Mouse (Mus musculus) heart, embryonic 13.5 days (tissue): ENCODE results near the gene Ttc16. TPM values are rescaled to one million over a fixed set of nuclear protein-coding genes. Genes with fewer than 3 reads are reported as not detected.

Experiments used
- ATAC-seq: fragments of 200-750 bp; cut with Nextera tagmentation; 2 replicates; pipeline ENCODE4 v1.8.0; 2017; ENCODE audit warnings: moderate TSS enrichment; ENCODE audit not compliant: insufficient number of reproducible peaks, low FRiP score, low TSS enrichment; ENCODE audit errors: extremely low read depth
- H3K27ac ChIP-seq: fragments of 300-500 bp; sonication (generic); replicated peaks from 2 replicates; pipeline ENCODE4 v1.5.1; 2015; ENCODE audit warnings: moderate library complexity, mild to moderate bottlenecking, inconsistent platforms
- H3K27me3 ChIP-seq: fragments of 300-500 bp; sonication (generic); replicated peaks from 2 replicates; pipeline ENCODE4 v1.6.1; 2015; ENCODE audit warnings: mild to moderate bottlenecking, inconsistent platforms
- H3K36me3 ChIP-seq: fragments of 300-500 bp; sonication (generic); 2 replicates; pipeline ENCODE4 v1.6.1; 2015; ENCODE audit warnings: mild to moderate bottlenecking, inconsistent platforms
- H3K4me1 ChIP-seq: fragments of 300-500 bp; sonication (generic); 2 replicates; pipeline ENCODE4 v1.6.1; 2015; ENCODE audit warnings: inconsistent platforms
- H3K4me2 ChIP-seq: fragments of 300-500 bp; sonication (generic); 2 replicates; pipeline ENCODE4 v1.6.1; 2015; ENCODE audit warnings: inconsistent platforms, mild to moderate bottlenecking, moderate library complexity
- H3K4me3 ChIP-seq: fragments of 300-500 bp; sonication (generic); 2 replicates; pipeline ENCODE4 v1.5.1; 2015; ENCODE audit warnings: moderate library complexity, mild to moderate bottlenecking, inconsistent platforms
- H3K9ac ChIP-seq: fragments of 300-500 bp; sonication (generic); 2 replicates; pipeline ENCODE4 v1.6.1; 2015; ENCODE audit warnings: inconsistent platforms, mild to moderate bottlenecking, moderate library complexity
- H3K9me3 ChIP-seq: fragments of 300-500 bp; sonication (generic); 2 replicates; pipeline ENCODE4 v1.6.1; 2016; ENCODE audit warnings: inconsistent platforms
- whole genome bisulfite sequencing: fragments of 180-500 bp; shearing (Covaris S2); methylation state at CpG from one replicate; pipeline ENCODE4 v1.1.7; 2015; ENCODE audit warnings: mixed read lengths; 5-methylcytosine and 5-hydroxymethylcytosine counted together
- polyA plus RNA-seq: library from polyadenylated mRNA; unstranded; fragments of >200 nt; fragmentation: Nextera tagmentation; extraction: Ambion mirVana; gene quantifications from 2 replicates; pipeline ENCODE4 v1.2.1, GENCODE M21; 2015

Ttc16 gene
- polyA plus RNA-seq, 1 experiment from 2014 or later: 0.11 TPM

DNA sequence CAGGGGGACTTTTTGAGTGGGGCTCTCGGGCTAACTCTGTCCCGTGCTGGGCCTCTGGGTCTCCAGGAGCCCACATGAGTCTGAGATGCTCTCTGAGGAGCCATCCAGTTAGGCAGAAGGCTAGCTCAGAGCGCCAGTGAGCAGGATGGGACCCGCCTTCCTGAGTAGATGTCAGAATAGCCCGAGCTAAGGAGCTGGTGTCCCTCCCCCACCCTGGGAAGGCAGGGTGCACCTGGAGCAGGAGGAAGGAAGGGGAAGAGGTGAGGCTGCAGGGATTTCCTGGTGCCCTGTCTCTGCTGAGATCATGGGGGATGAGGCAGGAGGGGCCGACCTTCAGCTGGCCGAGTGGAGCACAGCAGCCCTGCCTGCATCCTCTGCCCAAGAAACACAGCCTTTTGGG is 47.0 kb downstream of the Ttc16 start:
- Histone ChIP-seq H3K36me3 (peaks cover 13% of the 10 kb centered on the region; the same call in 1 of the 2 replicates), H3K4me1 (peaks cover 51% of the 10 kb centered on the region), H3K9me3 (no peaks in the 10 kb centered on the region), H3K4me3 (peak overlapping the region; percentile 60), H3K9ac (peak overlapping the region; percentile 81), H3K27ac (peak overlapping the region; percentile 83), H3K27me3 (no peaks in the 10 kb centered on the region), H3K4me2 (peak overlapping the region; percentile 73)
- ATAC-seq: no peak; the same call in 1 of the 2 replicates
- 22% methylated on average over 7 of the region's 7 CpGs for WGBS

DNA sequence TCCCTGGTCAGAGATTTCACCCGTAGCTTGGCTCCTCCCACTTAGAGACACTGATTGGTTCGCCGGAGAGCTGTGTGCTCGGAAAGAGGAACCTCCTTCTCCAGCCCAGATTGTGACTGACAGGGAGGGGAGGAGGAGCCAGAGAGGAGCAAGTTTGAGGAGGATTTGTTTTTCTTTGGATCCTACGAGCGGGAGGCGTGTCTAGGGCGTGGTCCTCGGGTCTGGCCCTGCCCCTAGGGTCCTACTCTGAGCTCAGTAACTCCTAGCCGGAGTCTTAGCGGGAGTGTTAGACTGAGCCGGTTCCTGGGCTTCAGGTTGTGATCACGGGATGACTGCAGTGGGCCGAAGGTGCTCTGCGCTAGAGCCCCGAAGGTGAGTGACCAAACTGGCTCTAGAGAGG is 48.0 kb downstream of the Ttc16 start:
- Histone ChIP-seq H3K9ac (peak overlapping the region; percentile 81), H3K27me3 (no peaks in the 10 kb centered on the region), H3K4me3 (peak overlapping the region; percentile 60), H3K4me1 (peaks cover 43% of the 10 kb centered on the region), H3K27ac (peak overlapping the region; percentile 83), H3K4me2 (peak overlapping the region; percentile 73), H3K36me3 (peaks cover 13% of the 10 kb centered on the region; the same call in 1 of the 2 replicates), H3K9me3 (no peaks in the 10 kb centered on the region)
- ATAC-seq: peak; percentile 89
- WGBS: under 1% methylated on average over 16 of the region's 16 CpGs

DNA sequence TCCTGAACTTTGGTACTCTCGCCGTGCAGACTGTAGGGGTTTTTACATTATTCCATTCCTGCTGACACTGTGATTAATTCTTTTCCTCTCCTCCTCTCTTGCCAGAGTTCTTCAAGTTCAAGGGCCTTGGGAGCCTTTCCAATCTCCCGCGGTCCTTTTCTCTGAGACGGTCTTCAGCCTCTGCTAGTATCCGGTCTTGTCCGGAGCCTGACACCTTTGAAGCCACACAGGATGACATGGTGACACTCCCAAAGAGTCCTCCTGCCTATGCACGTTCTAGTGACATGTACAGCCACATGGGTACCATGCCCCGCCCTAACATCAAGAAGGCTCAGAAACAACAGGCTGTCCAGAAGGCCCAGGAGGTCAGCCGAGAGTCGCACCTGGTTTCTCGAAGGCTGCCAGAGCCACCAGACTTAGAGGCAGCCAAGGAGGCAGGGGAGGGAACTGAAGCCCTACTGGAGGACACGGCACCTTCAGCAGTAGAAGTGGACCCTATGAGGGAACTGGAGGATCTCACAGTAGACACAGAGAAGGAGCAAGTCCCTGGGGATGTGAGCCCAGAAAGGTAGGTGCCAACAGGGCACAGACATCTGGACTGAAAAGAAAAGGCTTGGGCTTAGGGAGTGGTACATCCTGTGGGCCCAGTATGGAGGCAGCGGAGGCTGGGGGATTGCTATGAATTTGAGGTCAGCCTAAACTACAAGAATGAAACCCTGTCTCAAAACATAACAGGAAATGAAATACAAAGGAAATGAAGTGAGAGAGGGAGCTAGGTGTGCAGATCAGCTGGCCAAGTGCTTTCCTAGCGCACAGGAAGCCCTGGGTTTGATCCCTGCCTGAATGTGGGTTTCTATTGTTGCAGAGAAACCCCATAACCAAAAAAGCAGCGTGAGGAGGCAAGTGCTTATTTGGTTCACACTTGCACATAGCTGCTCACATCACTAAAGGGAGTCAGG is 50.3 kb downstream of the Ttc16 start:
- ATAC-seq: no peak

DNA sequence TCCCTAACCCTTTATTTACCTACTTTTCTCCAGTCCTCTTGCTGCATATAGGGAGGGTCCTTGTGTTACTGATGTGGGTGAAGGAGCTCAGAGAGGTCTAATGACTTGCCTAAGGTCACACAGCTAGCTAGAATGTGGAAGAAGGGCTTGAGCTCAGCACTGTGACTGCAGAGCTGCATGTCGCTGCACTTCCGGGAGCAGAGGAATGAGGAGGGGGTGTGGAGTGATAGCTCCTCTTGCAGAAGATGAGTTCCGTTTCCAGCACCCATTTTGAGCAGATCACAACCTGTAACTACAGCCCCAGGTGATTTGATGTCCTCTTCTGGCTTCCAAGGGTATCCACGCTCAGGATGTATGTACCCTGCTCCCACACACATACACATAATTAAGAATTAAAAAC is 51.3 kb downstream of the Ttc16 start:
- Histone ChIP-seq H3K9me3 (no peaks in the 10 kb centered on the region), H3K4me2 (no peak overlapping the region), H3K36me3 (peaks cover 10% of the 10 kb centered on the region; the same call in 1 of the 2 replicates), H3K4me3 (no peak overlapping the region), H3K27ac (no peak overlapping the region), H3K9ac (no peak overlapping the region), H3K4me1 (peaks cover 33% of the 10 kb centered on the region), H3K27me3 (no peaks in the 10 kb centered on the region)
- WGBS: 65% methylated on average over 4 of the region's 4 CpGs
- ATAC-seq: no peak

More for the DNA sequence above, 50.3 kb downstream of the Ttc16 start:
- Histone ChIP-seq H3K4me1 (peaks cover 40% of the 10 kb centered on the region), H3K27me3 (no peaks in the 10 kb centered on the region), H3K9me3 (no peaks in the 10 kb centered on the region), H3K36me3 (peaks cover 10% of the 10 kb centered on the region; the same call in 1 of the 2 replicates), H3K27ac (peak overlapping the region; percentile 36; the same call in 1 of the 2 replicates), H3K4me3 (no peak overlapping the region), H3K9ac (no peak overlapping the region), H3K4me2 (no peak overlapping the region)
- WGBS: 72% methylated on average over 16 of the region's 16 CpGs

DNA sequence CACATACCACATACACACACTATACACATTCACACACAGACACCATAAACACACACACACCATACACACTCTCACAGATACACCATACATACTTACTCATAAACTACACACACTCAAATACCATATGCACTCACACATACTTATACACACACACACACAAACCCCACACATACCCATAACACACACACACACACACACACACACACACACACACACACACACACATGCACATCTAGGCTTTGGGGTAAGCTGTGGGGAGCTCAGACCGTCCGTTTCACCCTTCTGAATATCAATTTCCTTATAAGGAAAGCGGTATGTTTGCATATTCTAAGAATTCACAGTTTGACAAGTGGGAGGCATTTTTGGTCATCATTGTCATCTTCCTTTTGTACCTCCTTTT is 52.9 kb downstream of the Ttc16 start:
- H3K4me2 ChIP-seq: 0 out of 2 replicates have a peak overlapping the region, but pooled peaks have one; percentile 59
- ATAC-seq: no peak
- H3K9ac ChIP-seq: peak overlapping the region; percentile 67; the same call in 1 of the 2 replicates
- 69% methylated on average over 3 of the region's 3 CpGs for WGBS
- H3K36me3 ChIP-seq: peaks cover 10% of the 10 kb centered on the region; the same call in 1 of the 2 replicates
- H3K4me3 ChIP-seq: no peak overlapping the region
- no peaks in the 10 kb centered on the region for H3K9me3 ChIP-seq
- no peak overlapping the region for H3K27ac ChIP-seq
- H3K4me1 ChIP-seq: peaks cover 27% of the 10 kb centered on the region
- no peaks in the 10 kb centered on the region for H3K27me3 ChIP-seq

DNA sequence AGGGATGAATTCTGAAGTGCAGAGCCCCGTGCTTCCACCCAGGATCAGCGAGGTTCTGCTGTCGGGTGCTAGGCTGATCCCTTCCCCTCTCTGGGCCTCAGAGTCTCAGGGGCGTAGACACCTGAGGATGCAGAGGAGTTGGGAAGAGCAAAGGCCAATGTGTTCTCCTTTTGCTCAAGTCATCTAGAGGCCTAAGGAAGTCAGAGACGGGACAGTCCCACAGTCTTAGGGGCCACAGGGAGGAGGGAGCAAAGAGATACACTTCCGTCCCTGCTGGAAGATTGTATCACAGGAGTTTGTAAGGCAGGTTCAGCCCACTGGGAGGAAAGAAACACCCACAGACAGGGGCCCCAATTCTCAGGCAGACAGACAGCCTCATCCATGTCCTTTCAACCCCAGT is 53.4 kb downstream of the Ttc16 start:
- peaks cover 10% of the 10 kb centered on the region; the same call in 1 of the 2 replicates for H3K36me3 ChIP-seq
- H3K4me1 ChIP-seq: peaks cover 21% of the 10 kb centered on the region
- WGBS: 44% methylated on average over 6 of the region's 6 CpGs
- H3K27me3 ChIP-seq: no peaks in the 10 kb centered on the region
- H3K27ac ChIP-seq: no peak overlapping the region; the same call in 1 of the 2 replicates
- H3K9me3 ChIP-seq: no peaks in the 10 kb centered on the region
- H3K4me2 ChIP-seq: peak overlapping the region; percentile 59
- H3K4me3 ChIP-seq: peak overlapping the region; percentile 37
- H3K9ac ChIP-seq: peak overlapping the region; percentile 67
- no peak for ATAC-seq

DNA sequence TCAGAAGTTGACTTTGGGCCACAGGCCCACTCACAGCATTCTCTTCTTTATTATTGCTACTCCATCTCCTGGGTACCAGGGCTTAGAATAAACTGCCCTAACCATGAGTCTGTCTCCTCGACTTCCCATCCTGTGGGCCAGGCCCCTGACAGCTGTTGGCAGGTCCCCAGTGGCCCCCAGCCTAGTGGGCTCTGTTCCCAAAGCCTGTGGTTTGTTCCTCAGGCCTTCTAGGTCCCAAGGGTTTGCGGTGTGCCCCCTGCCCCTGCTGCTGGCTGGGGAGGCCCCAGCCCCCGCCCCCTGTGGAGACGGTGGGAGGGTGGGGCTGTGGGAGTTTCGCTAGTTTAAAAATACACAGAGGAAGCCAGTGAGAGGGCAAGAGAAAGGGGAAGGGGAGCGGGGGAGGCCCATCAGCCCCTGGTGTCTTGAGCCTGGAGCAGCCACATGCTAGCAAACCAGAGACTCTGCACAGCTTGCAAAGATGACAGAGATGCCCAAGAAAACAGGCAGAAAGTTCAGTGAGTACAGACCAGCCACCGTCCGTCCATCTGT is 54.7 kb downstream of the Ttc16 start, which contains the start of gene Sh2d3c:
TSS of gene Sh2d3c (plus strand) at position 375 of the 549 bp plus-strand sequence.
- Histone ChIP-seq H3K4me3 (peak within 1 kb of the TSS; percentile 37), H3K4me1 (peaks cover 19% of the 10 kb centered on the region), H3K36me3 (peaks cover 10% of the 10 kb centered on the region; the same call in 1 of the 2 replicates), H3K9me3 (no peaks in the 10 kb centered on the region), H3K4me2 (peak within 1 kb of the TSS; percentile 59), H3K9ac (peak within 1 kb of the TSS; percentile 67), H3K27ac (peak within 1 kb of the TSS; percentile 54), H3K27me3 (no peaks in the 10 kb centered on the region)
- WGBS: 29% methylated on average over 8 of the region's 8 CpGs
- no peak for ATAC-seq

DNA sequence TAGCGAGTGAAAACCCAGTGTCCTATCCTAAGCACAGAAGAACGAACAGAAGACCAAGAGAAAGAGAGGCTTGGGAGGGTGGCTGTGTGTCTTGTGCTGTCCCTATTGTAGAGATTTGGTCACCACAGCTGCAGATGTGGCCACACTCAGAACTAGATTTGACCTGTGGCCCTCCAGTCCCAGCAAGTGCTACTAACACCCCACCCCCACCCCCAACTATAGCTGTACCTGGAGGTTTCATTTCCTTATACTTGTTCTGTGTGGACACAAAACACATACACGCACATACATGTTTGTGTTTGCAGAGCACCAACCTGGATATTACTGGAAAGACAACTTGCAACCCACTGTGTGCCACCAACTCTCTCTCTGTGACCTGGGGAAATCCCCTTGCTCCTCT is 55.4 kb downstream of the Ttc16 start:
- no peaks in the 10 kb centered on the region for H3K9me3 ChIP-seq
- H3K27ac ChIP-seq: no peak overlapping the region
- no peak for ATAC-seq
- H3K27me3 ChIP-seq: no peaks in the 10 kb centered on the region
- H3K9ac ChIP-seq: no peak overlapping the region
- peaks cover 24% of the 10 kb centered on the region for H3K4me1 ChIP-seq
- peaks cover 3% of the 10 kb centered on the region; the same call in 1 of the 2 replicates for H3K36me3 ChIP-seq
- H3K4me3 ChIP-seq: no peak overlapping the region
- WGBS: 79% methylated on average over 3 of the region's 3 CpGs
- H3K4me2 ChIP-seq: no peak overlapping the region

DNA sequence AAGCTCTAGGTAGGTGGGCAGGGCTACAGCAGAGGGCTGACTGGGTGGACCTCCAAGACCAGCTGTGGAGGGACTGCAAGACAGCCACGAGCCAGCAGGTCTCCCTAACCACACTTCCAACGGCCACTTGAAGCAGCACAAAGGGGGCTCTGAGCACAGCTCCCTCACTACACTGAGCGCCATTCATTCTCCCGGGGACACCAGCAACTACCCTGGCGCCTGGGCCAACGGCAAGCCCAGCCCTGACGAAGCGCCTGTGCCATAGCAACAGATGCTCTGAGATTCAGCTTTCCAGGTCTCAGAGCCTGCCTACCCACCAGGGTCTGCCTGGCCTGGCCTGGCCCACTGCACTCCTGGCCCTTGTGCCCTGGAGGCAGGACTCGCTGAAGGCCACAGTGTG is 56.7 kb downstream of the Ttc16 start:
- no peak overlapping the region for H3K4me3 ChIP-seq
- WGBS: 58% methylated on average over 9 of the region's 9 CpGs
- no peaks in the 10 kb centered on the region for H3K36me3 ChIP-seq
- H3K27me3 ChIP-seq: no peaks in the 10 kb centered on the region
- H3K27ac ChIP-seq: no peak overlapping the region
- H3K9ac ChIP-seq: no peak overlapping the region
- H3K4me2 ChIP-seq: no peak overlapping the region
- H3K4me1 ChIP-seq: peaks cover 37% of the 10 kb centered on the region
- ATAC-seq: no peak
- no peaks in the 10 kb centered on the region for H3K9me3 ChIP-seq

DNA sequence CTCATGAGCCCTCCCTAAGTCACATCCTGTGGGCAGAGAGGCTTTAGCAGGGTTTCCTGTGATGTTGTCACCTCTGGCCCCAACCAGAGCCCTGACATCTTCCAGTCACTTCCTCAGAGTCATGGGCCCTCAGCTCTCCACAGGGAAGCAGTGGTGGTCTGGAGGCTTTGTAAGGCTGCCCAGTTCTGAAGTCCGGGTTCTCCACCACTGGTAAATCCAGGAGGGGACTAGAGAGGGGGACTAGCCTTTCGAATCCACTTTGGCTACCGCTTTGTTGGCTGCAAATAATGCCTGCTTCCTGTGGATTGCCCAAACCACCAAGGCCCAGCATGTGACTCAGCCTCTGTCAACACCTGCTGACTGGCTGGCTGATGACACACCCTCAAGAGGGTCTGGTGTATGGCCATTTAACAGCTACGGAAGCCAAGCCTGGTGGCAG is 60.4 kb downstream of the Ttc16 start:
- H3K27ac ChIP-seq: peak overlapping the region; percentile 99
- H3K9me3 ChIP-seq: no peaks in the 10 kb centered on the region
- no peak overlapping the region for H3K4me3 ChIP-seq
- peaks cover 38% of the 10 kb centered on the region for H3K4me1 ChIP-seq
- ATAC-seq: no peak
- H3K36me3 ChIP-seq: peaks cover 16% of the 10 kb centered on the region
- H3K9ac ChIP-seq: peak overlapping the region; percentile 97
- WGBS: 41% methylated on average over 4 of the region's 4 CpGs
- H3K4me2 ChIP-seq: peak overlapping the region; percentile 22; the same call in 1 of the 2 replicates
- H3K27me3 ChIP-seq: no peaks in the 10 kb centered on the region
